In genomic region chr11:10872267-10872666, GRCm38 (mm10) we compare ENCODE assay signal across 26 mouse cellular contexts.
DNase-seq lines count a peak whose midpoint lies in the region; ATAC-seq and TF ChIP-seq lines count a peak whose summit lies in the region.
"Had no signal": no experiment of that assay in that cellular context is flagged by ENCODE, and none has a peak within 500 bp of the region (broad histone marks: within the 10 kb centered on the region; RNA-seq: fewer than 3 reads in every experiment).

No protein-coding gene starts in this region.

- no peak for DNase-seq in forebrain, postnatal 0 days
- no peak for DNase-seq in heart, embryonic 10.5 days (ENCODE audit: low spot score)
- DNase-seq in neural tube, embryonic 10.5 days (ENCODE audit: extremely low spot score, low spot score), result no peak
- DNase-seq in adrenal gland, postnatal 10 days, result no peak
- DNase-seq: adrenal gland, adult 8-10 months; adrenal gland, postnatal 25 days; B cell, adult 2 months; cerebellum, adult 11-12 months; cerebellum, adult 2 months; cerebellum, adult 9-10 months; cerebellum, postnatal 10 days; cerebellum, postnatal 36 days; embryo, embryonic 11 days had no signal

- peak; percentile 40; the same call in 1 of the 2 replicates for ATAC-seq in forebrain, postnatal 0 days
- no peak for ATAC-seq in forebrain, embryonic 13.5 days
- ATAC-seq in heart, embryonic 14.5 days (ENCODE audit: insufficient number of reproducible peaks, insufficient read depth, low FRiP score, low read depth), result no peak
- ATAC-seq in neural tube, embryonic 15.5 days (ENCODE audit: low FRiP score), result 0 out of 2 replicates have a peak, but pooled peaks have one; percentile 50
- ATAC-seq: activated CD4-positive, CD25-positive, alpha-beta regulatory T cell, adult 4 months; CD4-positive, CD25-positive, alpha-beta regulatory T cell, adult 4 months; forebrain, embryonic 15.5 days; Patski had no signal

- no peak overlapping the region for H3K4me2 ChIP-seq in forebrain, postnatal 0 days (ENCODE audit: low read depth)
- H3K4me2 ChIP-seq in forebrain, embryonic 13.5 days, result no peak overlapping the region
- H3K4me2 ChIP-seq in heart, embryonic 14.5 days (ENCODE audit: low read length), result 0 out of 2 replicates have a peak overlapping the region, but pooled peaks have one; percentile 2
- no peak overlapping the region for H3K4me2 ChIP-seq in neural tube, embryonic 15.5 days
- H3K4me2 ChIP-seq: embryonic facial prominence, embryonic 13.5 days; embryonic facial prominence, embryonic 15.5 days; forebrain, embryonic 12.5 days; forebrain, embryonic 15.5 days had no signal

- H3K9me3 ChIP-seq in forebrain, postnatal 0 days (ENCODE audit: low read length), result no peaks in the 10 kb centered on the region
- no peaks in the 10 kb centered on the region for H3K9me3 ChIP-seq in forebrain, embryonic 13.5 days (replicated peaks)
- no peaks in the 10 kb centered on the region for H3K9me3 ChIP-seq in heart, embryonic 14.5 days (ENCODE audit: control insufficient read depth, low read length)
- no peaks in the 10 kb centered on the region for H3K9me3 ChIP-seq in heart, embryonic 10.5 days
- no peaks in the 10 kb centered on the region for H3K9me3 ChIP-seq in neural tube, embryonic 15.5 days (replicated peaks)
- H3K9me3 ChIP-seq: embryonic facial prominence, embryonic 13.5 days; embryonic facial prominence, embryonic 15.5 days; forebrain, embryonic 10.5 days; forebrain, embryonic 12.5 days; forebrain, embryonic 15.5 days; G1E had no signal

- H3K36me3 ChIP-seq in forebrain, postnatal 0 days (ENCODE audit: insufficient read depth), result no peaks in the 10 kb centered on the region
- no peaks in the 10 kb centered on the region for H3K36me3 ChIP-seq in forebrain, embryonic 13.5 days (ENCODE audit: poor library complexity, severe bottlenecking)
- no peaks in the 10 kb centered on the region for H3K36me3 ChIP-seq in heart, embryonic 14.5 days (ENCODE audit: control insufficient read depth, insufficient read depth, low read length)
- no peaks in the 10 kb centered on the region for H3K36me3 ChIP-seq in heart, embryonic 10.5 days
- H3K36me3 ChIP-seq in neural tube, embryonic 15.5 days, result no peaks in the 10 kb centered on the region
- H3K36me3 ChIP-seq: embryonic facial prominence, embryonic 13.5 days; embryonic facial prominence, embryonic 15.5 days; forebrain, embryonic 10.5 days; forebrain, embryonic 12.5 days; forebrain, embryonic 15.5 days; G1E had no signal

- 75% methylated on average over 2 of the region's 2 CpGs for WGBS in forebrain, postnatal 0 days
- 83% methylated on average over 2 of the region's 2 CpGs for WGBS in forebrain, embryonic 13.5 days
- WGBS in heart, embryonic 14.5 days, result 33% methylated on average over 2 of the region's 2 CpGs
- 65% methylated on average over 2 of the region's 2 CpGs for WGBS in heart, embryonic 10.5 days
- WGBS in neural tube, embryonic 15.5 days, result 83% methylated on average over 2 of the region's 2 CpGs

- TF ChIP-seq CTCF in forebrain, postnatal 0 days (IDR thresholded peaks at IDR 0.05; ENCODE audit: low read depth), result no peak

- H3K4me1 ChIP-seq in forebrain, postnatal 0 days (ENCODE audit: insufficient read depth), result no peaks in the 10 kb centered on the region
- H3K4me1 ChIP-seq in forebrain, embryonic 13.5 days, result no peaks in the 10 kb centered on the region
- H3K4me1 ChIP-seq in heart, embryonic 14.5 days (ENCODE audit: control insufficient read depth in 2 of 2, insufficient read depth in 2 of 2, low read length in 2 of 2), result peaks cover 2 to 5% of the 10 kb centered on the region in 2 experiments; a peak in 1 of 4 replicates
- H3K4me1 ChIP-seq in heart, embryonic 10.5 days, result no peaks in the 10 kb centered on the region
- no peaks in the 10 kb centered on the region for H3K4me1 ChIP-seq in neural tube, embryonic 15.5 days
- H3K4me1 ChIP-seq: embryonic facial prominence, embryonic 13.5 days; embryonic facial prominence, embryonic 15.5 days; forebrain, embryonic 10.5 days; forebrain, embryonic 12.5 days; forebrain, embryonic 15.5 days had no signal

- no peak overlapping the region for H3K27ac ChIP-seq in forebrain, postnatal 0 days (ENCODE audit: low read depth, low read length)
- H3K27ac ChIP-seq in forebrain, embryonic 13.5 days, result no peak overlapping the region
- no peak overlapping the region for H3K27ac ChIP-seq in heart, embryonic 14.5 days (replicated peaks in 1 of 2; ENCODE audit: control insufficient read depth in 1 of 2, insufficient read depth in 1 of 2, low read depth in 2 of 2, low read length in 2 of 2)
- no peak overlapping the region for H3K27ac ChIP-seq in heart, embryonic 10.5 days
- H3K27ac ChIP-seq in neural tube, embryonic 15.5 days (replicated peaks), result no peak overlapping the region
- H3K27ac ChIP-seq: embryonic facial prominence, embryonic 13.5 days; embryonic facial prominence, embryonic 15.5 days; forebrain, embryonic 10.5 days; forebrain, embryonic 12.5 days; forebrain, embryonic 15.5 days had no signal

- no peaks in the 10 kb centered on the region for H3K27me3 ChIP-seq in forebrain, postnatal 0 days (ENCODE audit: insufficient read depth, low read length)
- H3K27me3 ChIP-seq in forebrain, embryonic 13.5 days, result no peaks in the 10 kb centered on the region
- no peaks in the 10 kb centered on the region for H3K27me3 ChIP-seq in heart, embryonic 14.5 days (ENCODE audit: control insufficient read depth, insufficient read depth, low read length)
- no peaks in the 10 kb centered on the region for H3K27me3 ChIP-seq in heart, embryonic 10.5 days (ENCODE audit: insufficient read depth, poor library complexity, severe bottlenecking)
- no peaks in the 10 kb centered on the region for H3K27me3 ChIP-seq in neural tube, embryonic 15.5 days (replicated peaks)
- H3K27me3 ChIP-seq: embryonic facial prominence, embryonic 13.5 days; embryonic facial prominence, embryonic 15.5 days; forebrain, embryonic 12.5 days; forebrain, embryonic 15.5 days; Patski had no signal

- H3K9ac ChIP-seq in forebrain, postnatal 0 days, result no peak overlapping the region
- no peak overlapping the region for H3K9ac ChIP-seq in forebrain, embryonic 13.5 days
- no peak overlapping the region for H3K9ac ChIP-seq in heart, embryonic 14.5 days (ENCODE audit: low read length)
- no peak overlapping the region for H3K9ac ChIP-seq in neural tube, embryonic 15.5 days (replicated peaks)
- H3K9ac ChIP-seq: embryonic facial prominence, embryonic 13.5 days; embryonic facial prominence, embryonic 15.5 days; forebrain, embryonic 12.5 days; forebrain, embryonic 15.5 days had no signal

- H3K4me3 ChIP-seq in forebrain, postnatal 0 days (ENCODE audit: low read depth, low read length), result no peak overlapping the region
- H3K4me3 ChIP-seq in forebrain, embryonic 13.5 days, result no peak overlapping the region
- H3K4me3 ChIP-seq in heart, embryonic 14.5 days (ENCODE audit: control insufficient read depth in 1 of 2, insufficient read depth in 1 of 2, low read depth in 1 of 2, low read length in 2 of 2), result no peak overlapping the region
- no peak overlapping the region for H3K4me3 ChIP-seq in heart, embryonic 10.5 days
- no peak overlapping the region for H3K4me3 ChIP-seq in neural tube, embryonic 15.5 days (replicated peaks)
- H3K4me3 ChIP-seq: embryonic facial prominence, embryonic 13.5 days; embryonic facial prominence, embryonic 15.5 days; erythroblast, embryonic 14.5 days; forebrain, embryonic 10.5 days; forebrain, embryonic 12.5 days; forebrain, embryonic 15.5 days had no signal

Comparison
In these comparisons a context has a peak if more than half of its experiments do, and no peak if none do; other contexts are left out.
1. ATAC-seq: peak in forebrain, postnatal 0 days (single experiment) and neural tube, embryonic 15.5 days (single experiment); none in forebrain, embryonic 13.5 days (single experiment) and heart, embryonic 14.5 days (single experiment).